Mouse (Mus musculus): ENCODE data around the gene Ilf2.

- TF ChIP-seq CTCF (IDR thresholded peaks at IDR 0.05; ENCODE audit: borderline replicate concordance, insufficient read depth, low read length) (no peak), POLR2A (IDR thresholded peaks at IDR 0.05; ENCODE audit: low read depth, low read length) (no peak)
Measured at GRCm38 (mm10) chr3:90428186-90428585, 47.7 kb upstream of the Ilf2 start.
